Mouse (Mus musculus): ENCODE measurements at regions not wholly inside any gene's neighbourhood (a gene's known extent, or its start where the extent isn't known, plus 50 kb on each side); places are given as distances from the start of the nearest gene placed in this dataset.

DNA sequence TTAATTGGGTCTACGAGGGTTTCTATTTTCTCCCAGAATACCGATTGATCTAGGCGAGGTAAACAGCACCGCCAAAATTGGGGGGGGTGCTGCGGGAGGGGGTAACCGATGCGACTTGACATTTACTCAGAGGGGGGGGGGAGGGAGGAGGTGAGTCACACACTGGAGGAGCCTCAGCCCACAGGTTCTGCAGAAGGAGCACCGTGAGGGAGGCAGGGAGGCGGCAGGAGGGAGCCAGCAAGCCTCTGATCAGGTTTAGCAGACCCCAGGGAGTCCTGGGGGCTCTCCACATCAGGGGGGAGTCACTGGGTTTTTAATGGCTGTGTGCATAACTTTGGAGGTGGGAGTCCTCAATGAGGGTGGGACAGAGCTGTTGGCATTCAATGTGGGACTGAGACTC, 51.3 kb upstream of the Ier5l start:
- Histone ChIP-seq H3K36me3 (ENCODE audit: inconsistent target) (no peaks in the 10 kb centered on the region), H3K27ac (no peak overlapping the region), H3K4me3 (ENCODE audit: inconsistent target) (no peak overlapping the region), H3K79me2 (ENCODE audit: inconsistent target) (no peaks in the 10 kb centered on the region)
- WGBS (ENCODE audit: missing documents): 61% methylated on average over 4 of the region's 9 CpGs

DNA sequence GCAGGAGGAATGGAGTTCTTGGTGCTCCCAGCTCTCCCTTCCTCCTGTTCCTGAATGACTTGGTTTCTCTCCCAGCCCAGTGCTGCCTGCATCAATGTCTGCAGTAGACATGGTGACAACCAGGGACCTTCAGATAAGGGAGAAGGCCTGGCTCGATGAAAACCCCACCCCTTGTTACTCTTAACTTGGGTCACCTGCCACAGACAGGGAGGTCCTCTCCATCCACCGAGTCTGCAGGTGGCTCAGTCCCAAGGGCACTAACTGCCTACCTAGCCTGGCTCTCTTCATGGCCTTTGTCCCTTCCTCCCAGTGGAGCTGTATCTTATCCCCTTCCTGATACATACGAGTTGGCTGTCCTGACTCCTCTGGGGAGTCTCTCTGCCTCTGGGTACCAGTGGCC, 51.8 kb upstream of the Ier5l start:
- H3K4me3 ChIP-seq (ENCODE audit: inconsistent target): no peak overlapping the region
- no peak overlapping the region for H3K27ac ChIP-seq
- WGBS (ENCODE audit: missing documents): 65% methylated on average over 3 of the region's 3 CpGs
- H3K36me3 ChIP-seq (ENCODE audit: inconsistent target): no peaks in the 10 kb centered on the region
- no peaks in the 10 kb centered on the region for H3K79me2 ChIP-seq (ENCODE audit: inconsistent target)

- no peak overlapping the region for H3K27ac ChIP-seq
- no peaks in the 10 kb centered on the region for H3K79me2 ChIP-seq (ENCODE audit: inconsistent target)
- 32% methylated on average over 4 of the region's 4 CpGs for WGBS (ENCODE audit: missing documents)
- no peak overlapping the region for H3K4me3 ChIP-seq (ENCODE audit: inconsistent target)
- H3K36me3 ChIP-seq (ENCODE audit: inconsistent target): no peaks in the 10 kb centered on the region
Measured at GRCm38 (mm10) chr2:30527495-30527894, 53.5 kb upstream of the Ier5l start.

DNA sequence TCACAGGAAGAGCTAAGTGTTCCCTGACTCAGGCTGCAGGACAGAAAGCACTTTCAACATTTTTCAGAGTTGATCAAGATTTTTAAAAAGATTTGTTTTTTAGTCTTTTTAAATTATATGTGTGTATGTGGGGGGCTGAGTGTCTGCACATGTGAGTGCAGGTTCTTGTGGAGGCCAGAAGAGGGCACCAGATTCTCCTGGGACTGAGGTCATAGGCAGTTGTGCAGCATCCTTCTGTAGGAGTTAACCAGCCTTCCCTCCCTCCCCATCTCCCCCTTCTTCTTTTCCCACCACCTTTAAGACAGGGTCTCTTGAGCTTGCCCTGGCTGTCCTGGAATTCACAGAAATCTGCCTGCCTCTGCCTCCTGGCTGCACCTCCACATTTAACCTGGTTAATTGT, 58.9 kb upstream of the Ier5l start:
- Histone ChIP-seq H3K4me3 (ENCODE audit: inconsistent target) (no peak overlapping the region), H3K27ac (no peak overlapping the region), H3K79me2 (ENCODE audit: inconsistent target) (no peaks in the 10 kb centered on the region), H3K36me3 (ENCODE audit: inconsistent target) (no peaks in the 10 kb centered on the region)

DNA sequence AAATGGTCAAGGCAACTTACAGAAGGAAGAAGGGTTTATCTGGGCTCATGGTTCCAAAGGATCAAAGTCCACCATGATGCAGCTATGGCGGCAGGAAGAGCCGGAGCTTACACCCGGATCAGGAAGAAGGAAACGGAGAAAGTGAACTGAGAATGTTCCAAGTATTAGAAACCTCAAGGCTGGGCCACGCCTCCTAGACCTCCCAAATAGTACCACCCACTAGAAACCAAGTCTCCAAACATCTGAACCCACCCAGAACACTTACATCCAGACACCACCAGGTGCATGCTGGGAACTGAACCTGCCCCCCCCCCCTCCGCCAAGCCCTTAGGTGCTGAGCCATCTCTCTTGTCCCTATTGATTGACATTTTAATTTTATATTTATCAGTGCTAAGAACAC, 59.3 kb upstream of the Ier5l start:
- Histone ChIP-seq H3K79me2 (ENCODE audit: inconsistent target) (no peaks in the 10 kb centered on the region), H3K36me3 (ENCODE audit: inconsistent target) (no peaks in the 10 kb centered on the region), H3K4me3 (ENCODE audit: inconsistent target) (no peak overlapping the region), H3K27ac (no peak overlapping the region)
- 97% methylated on average over 6 of the region's 6 CpGs for WGBS (ENCODE audit: missing documents)

GRCm38 (mm10) chr2:30534485-30534884, 60.4 kb upstream of the Cstad start:
- Histone ChIP-seq H3K79me2 (ENCODE audit: inconsistent target) (no peaks in the 10 kb centered on the region), H3K4me3 (ENCODE audit: inconsistent target) (peak overlapping the region; percentile 24), H3K27ac (peak overlapping the region; percentile 3; the same call in 1 of the 2 replicates), H3K36me3 (ENCODE audit: inconsistent target) (no peaks in the 10 kb centered on the region)
- 63% methylated on average over 10 of the region's 10 CpGs for WGBS (ENCODE audit: missing documents)

DNA sequence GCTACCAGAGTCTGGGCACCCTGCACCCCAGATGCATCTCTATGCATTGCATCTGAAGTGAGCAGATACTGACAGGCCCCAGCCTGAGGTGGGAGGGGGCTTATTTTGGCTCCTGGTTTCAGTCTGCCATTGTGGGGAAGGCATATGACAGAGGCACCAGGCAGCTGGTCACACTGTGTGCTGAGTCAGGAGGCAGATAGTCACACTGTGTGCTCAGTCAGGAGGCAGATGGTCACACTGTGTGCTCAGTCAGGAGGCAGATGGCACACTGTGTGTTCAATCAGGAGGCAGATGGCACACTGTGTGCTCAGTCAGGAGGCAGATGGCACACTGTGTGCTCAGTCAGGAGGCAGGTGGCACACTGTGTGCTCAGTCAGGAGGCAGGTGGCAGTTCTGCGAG, 55.5 kb upstream of the Cstad start:
- Histone ChIP-seq H3K4me3 (ENCODE audit: inconsistent target) (no peak overlapping the region), H3K27ac (no peak overlapping the region), H3K79me2 (ENCODE audit: inconsistent target) (no peaks in the 10 kb centered on the region), H3K36me3 (ENCODE audit: inconsistent target) (no peaks in the 10 kb centered on the region)
- WGBS (ENCODE audit: missing documents): 89% methylated on average over 1 of the region's 1 CpGs

DNA sequence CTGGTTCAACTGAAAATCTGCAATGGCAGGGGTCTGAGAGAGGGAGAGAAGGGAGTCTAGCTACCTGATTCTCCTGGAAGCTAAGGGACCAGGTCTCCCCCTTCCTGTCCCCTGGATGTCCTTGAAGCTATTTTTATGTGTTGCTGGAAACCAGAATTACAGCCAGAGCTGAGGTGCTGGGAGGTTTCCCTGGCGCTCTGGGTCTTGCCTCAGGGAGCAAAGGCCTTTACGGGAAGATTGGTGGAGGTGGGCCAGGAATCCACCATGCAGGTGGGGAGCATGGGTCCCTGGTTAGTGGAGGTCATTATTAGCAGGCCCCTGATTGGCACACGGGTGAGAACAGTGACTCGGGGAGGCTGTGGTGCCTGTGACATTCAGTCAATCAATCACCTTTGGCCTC, 53.3 kb upstream of the Cstad start:
- no peaks in the 10 kb centered on the region for H3K79me2 ChIP-seq (ENCODE audit: inconsistent target)
- no peak overlapping the region for H3K27ac ChIP-seq
- H3K36me3 ChIP-seq (ENCODE audit: inconsistent target): no peaks in the 10 kb centered on the region
- WGBS (ENCODE audit: missing documents): 97% methylated on average over 4 of the region's 4 CpGs
- no peak overlapping the region for H3K4me3 ChIP-seq (ENCODE audit: inconsistent target)

- WGBS (ENCODE audit: missing documents): 5% methylated on average over 34 of the region's 35 CpGs
- Histone ChIP-seq H3K27ac (no peak overlapping the region), H3K79me2 (ENCODE audit: inconsistent target) (no peaks in the 10 kb centered on the region), H3K4me3 (ENCODE audit: inconsistent target) (no peak overlapping the region), H3K36me3 (ENCODE audit: inconsistent target) (no peaks in the 10 kb centered on the region)
Measured at GRCm38 (mm10) chr2:30544782-30545435, 49.9 kb upstream of the Cstad start.
